Mouse (Mus musculus): ENCODE data around the gene Slc36a3. TPM values are rescaled to one million over a fixed set of nuclear protein-coding genes. Genes with fewer than 3 reads are reported as not detected.
A peak's percentile ranks its signal among the peaks of the same experiment; 100 is the strongest.
"Not testable (repeated sequence)": the region's sequence is repeated elsewhere in the genome, so short reads cannot be mapped to it uniquely, and the experiment has no call there.

Gene Slc36a3
- polyA plus RNA-seq, 1 experiment from 2014 or later = not detected

- Histone ChIP-seq H3K9ac (no peak overlapping the region), H3K4me1 (replicated peaks) (peaks cover 5% of the 10 kb centered on the region), H3K4me2 (no peak overlapping the region), H3K27me3 (no peaks in the 10 kb centered on the region), H3K9me3 (replicated peaks) (no peaks in the 10 kb centered on the region), H3K27ac (peak overlapping the region; percentile 5; the same call in 1 of the 2 replicates), H3K36me3 (peaks cover 3% of the 10 kb centered on the region; the same call in 1 of the 2 replicates), H3K4me3 (replicated peaks) (no peak overlapping the region)
- DNase-seq (no peak), ATAC-seq (ENCODE audit: low read depth) (no peak)
- WGBS (ENCODE audit: insufficient replicate concordance) = 49% methylated on average over 1 of the region's 1 CpGs
Measured at GRCm38 (mm10) chr11:55106636-55107035, 44.9 kb downstream of the Slc36a3 start.

DNA sequence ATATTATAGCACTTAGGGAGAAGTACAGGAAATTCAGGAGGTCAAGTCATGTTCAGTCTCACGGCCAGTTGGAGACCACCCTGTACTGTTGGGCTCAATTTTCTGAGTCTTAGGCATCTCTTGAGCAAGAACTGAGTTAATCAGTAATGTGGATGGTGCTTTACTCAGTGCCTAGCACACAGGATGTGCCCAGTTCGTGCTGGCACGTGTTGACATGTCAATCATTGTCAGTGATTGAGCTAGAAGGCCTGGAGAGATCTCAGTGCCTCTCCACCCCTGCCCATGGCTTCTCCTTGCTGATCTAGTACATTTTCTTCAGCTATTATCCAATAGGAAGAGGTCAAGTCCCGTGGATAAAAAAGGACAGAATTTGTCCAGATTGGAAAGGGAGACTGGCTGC lies 46.1 kb downstream of the Slc36a3 start:
- H3K36me3 ChIP-seq = peaks cover 3% of the 10 kb centered on the region; the same call in 1 of the 2 replicates
- no peak overlapping the region for H3K9ac ChIP-seq
- 38% methylated on average over 4 of the region's 4 CpGs for WGBS (ENCODE audit: insufficient replicate concordance)
- no peaks in the 10 kb centered on the region for H3K27me3 ChIP-seq
- no peak overlapping the region for H3K27ac ChIP-seq
- no peak overlapping the region for H3K4me2 ChIP-seq
- H3K9me3 ChIP-seq (replicated peaks) = no peaks in the 10 kb centered on the region
- no peak for DNase-seq
- no peak overlapping the region for H3K4me3 ChIP-seq (replicated peaks)
- ATAC-seq (ENCODE audit: low read depth) = no peak
- peaks cover 5% of the 10 kb centered on the region for H3K4me1 ChIP-seq (replicated peaks)

- no peak overlapping the region for H3K4me2 ChIP-seq
- DNase-seq (no peak), ATAC-seq (ENCODE audit: low read depth) (no peak)
- H3K4me3 ChIP-seq (replicated peaks) = no peak overlapping the region
- 74% methylated on average over 3 of the region's 3 CpGs for WGBS (ENCODE audit: insufficient replicate concordance)
- no peaks in the 10 kb centered on the region for H3K27me3 ChIP-seq
- H3K4me1 ChIP-seq (replicated peaks) = peaks cover 10% of the 10 kb centered on the region
- H3K27ac ChIP-seq = no peak overlapping the region
- no peaks in the 10 kb centered on the region for H3K36me3 ChIP-seq
- H3K9me3 ChIP-seq (replicated peaks) = no peaks in the 10 kb centered on the region
- H3K9ac ChIP-seq = no peak overlapping the region
Measured at GRCm38 (mm10) chr11:55103229-55103628, 48.3 kb downstream of the Slc36a3 start.

GRCm38 (mm10) chr11:55102015-55102414 lies 49.5 kb downstream of the Slc36a3 start:
- Histone ChIP-seq H3K27ac (no peak overlapping the region), H3K36me3 (no peaks in the 10 kb centered on the region), H3K9me3 (replicated peaks) (no peaks in the 10 kb centered on the region), H3K4me3 (replicated peaks) (no peak overlapping the region), H3K4me1 (replicated peaks) (peaks cover 20% of the 10 kb centered on the region), H3K4me2 (no peak overlapping the region), H3K27me3 (no peaks in the 10 kb centered on the region), H3K9ac (no peak overlapping the region)
- no peak for DNase-seq
- WGBS (ENCODE audit: insufficient replicate concordance) = 61% methylated on average over 3 of the region's 3 CpGs
- ATAC-seq (ENCODE audit: low read depth) = no peak

DNA sequence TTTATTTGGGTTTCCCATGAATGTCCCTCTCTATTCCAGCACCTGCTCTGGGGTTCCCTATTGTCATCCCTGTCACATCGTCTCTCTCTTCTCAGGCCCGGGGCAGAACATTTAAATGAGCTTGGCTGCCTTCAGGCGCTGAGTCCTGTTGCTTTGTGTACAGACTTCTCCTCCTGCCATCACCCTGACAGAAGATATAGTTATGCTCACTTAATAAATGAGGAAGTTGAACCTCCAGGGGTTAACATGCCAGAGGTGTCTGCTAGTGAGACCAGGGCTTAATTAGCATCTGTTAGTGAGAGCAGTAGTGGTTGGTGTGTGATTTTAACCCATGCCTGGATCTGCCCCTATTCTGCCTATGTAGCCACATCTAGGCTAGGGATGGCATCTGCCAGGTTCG lies 51.6 kb downstream of the Slc36a3 start:
- ATAC-seq (ENCODE audit: low read depth) = no peak
- Histone ChIP-seq H3K4me3 (replicated peaks) (no peak overlapping the region), H3K4me1 (replicated peaks) (peaks cover 26% of the 10 kb centered on the region), H3K9me3 (replicated peaks) (no peaks in the 10 kb centered on the region), H3K27me3 (0 out of 2 replicates have a peak, but pooled peaks cover 3% of the 10 kb centered on the region), H3K9ac (no peak overlapping the region), H3K4me2 (no peak overlapping the region), H3K36me3 (no peaks in the 10 kb centered on the region), H3K27ac (no peak overlapping the region)
- 32% methylated on average over 4 of the region's 4 CpGs for WGBS (ENCODE audit: insufficient replicate concordance)
- DNase-seq = no peak

- no peak for DNase-seq
Measured at GRCm38 (mm10) chr11:55099019-55099771, 52.3 kb downstream of the Slc36a3 start.

GRCm38 (mm10) chr11:55098189-55098915 lies 53.2 kb downstream of the Slc36a3 start:
- no peak overlapping the region for H3K27ac ChIP-seq
- DNase-seq (no peak), ATAC-seq (ENCODE audit: low read depth) (peak; percentile 40; the same call in 1 of the 2 replicates)
- 0 out of 2 replicates have a peak, but pooled peaks cover 3% of the 10 kb centered on the region for H3K27me3 ChIP-seq
- H3K9ac ChIP-seq = peak overlapping the region; percentile 43
- H3K4me1 ChIP-seq (replicated peaks) = peaks cover 24% of the 10 kb centered on the region
- H3K36me3 ChIP-seq = no peaks in the 10 kb centered on the region
- WGBS (ENCODE audit: insufficient replicate concordance) = 18% methylated on average over 24 of the region's 24 CpGs
- peak overlapping the region; percentile 74 for H3K4me2 ChIP-seq
- peak overlapping the region; percentile 56 for H3K4me3 ChIP-seq (replicated peaks)
- no peaks in the 10 kb centered on the region for H3K9me3 ChIP-seq (replicated peaks)

More at GRCm38 (mm10) chr11:55099019-55099771, 52.3 kb downstream of the Slc36a3 start:
- no peak for ATAC-seq (ENCODE audit: low read depth)
- Histone ChIP-seq H3K9ac (no peak overlapping the region), H3K4me2 (no peak overlapping the region; the same call in 1 of the 2 replicates), H3K36me3 (no peaks in the 10 kb centered on the region), H3K27me3 (0 out of 2 replicates have a peak, but pooled peaks cover 3% of the 10 kb centered on the region), H3K4me3 (replicated peaks) (no peak overlapping the region), H3K27ac (no peak overlapping the region; the same call in 1 of the 2 replicates), H3K9me3 (replicated peaks) (no peaks in the 10 kb centered on the region), H3K4me1 (replicated peaks) (peaks cover 26% of the 10 kb centered on the region)
- 79% methylated on average over 8 of the region's 8 CpGs for WGBS (ENCODE audit: insufficient replicate concordance)

- peak within 1 kb of the TSS; percentile 74 for H3K4me2 ChIP-seq
- peak within 1 kb of the TSS; percentile 69 for H3K27ac ChIP-seq
- H3K4me1 ChIP-seq (replicated peaks) = peaks cover 21% of the 10 kb centered on the region
- ATAC-seq (ENCODE audit: low read depth) (peak; percentile 93), DNase-seq (peak; percentile 88)
- 2% methylated on average over 45 of the region's 45 CpGs for WGBS (ENCODE audit: insufficient replicate concordance)
- no peaks in the 10 kb centered on the region for H3K36me3 ChIP-seq
- H3K4me3 ChIP-seq (replicated peaks) = peak within 1 kb of the TSS; percentile 56
- no peaks in the 10 kb centered on the region for H3K9me3 ChIP-seq (replicated peaks)
- 0 out of 2 replicates have a peak, but pooled peaks cover 3% of the 10 kb centered on the region for H3K27me3 ChIP-seq
- H3K9ac ChIP-seq = peak within 1 kb of the TSS; percentile 43
Measured at GRCm38 (mm10) chr11:55097463-55098188, 53.9 kb downstream of the Slc36a3 start, which contains the start of gene Gm2a. Gene Gm2a, plus strand, starts transcription at chr11:55098115.

DNA sequence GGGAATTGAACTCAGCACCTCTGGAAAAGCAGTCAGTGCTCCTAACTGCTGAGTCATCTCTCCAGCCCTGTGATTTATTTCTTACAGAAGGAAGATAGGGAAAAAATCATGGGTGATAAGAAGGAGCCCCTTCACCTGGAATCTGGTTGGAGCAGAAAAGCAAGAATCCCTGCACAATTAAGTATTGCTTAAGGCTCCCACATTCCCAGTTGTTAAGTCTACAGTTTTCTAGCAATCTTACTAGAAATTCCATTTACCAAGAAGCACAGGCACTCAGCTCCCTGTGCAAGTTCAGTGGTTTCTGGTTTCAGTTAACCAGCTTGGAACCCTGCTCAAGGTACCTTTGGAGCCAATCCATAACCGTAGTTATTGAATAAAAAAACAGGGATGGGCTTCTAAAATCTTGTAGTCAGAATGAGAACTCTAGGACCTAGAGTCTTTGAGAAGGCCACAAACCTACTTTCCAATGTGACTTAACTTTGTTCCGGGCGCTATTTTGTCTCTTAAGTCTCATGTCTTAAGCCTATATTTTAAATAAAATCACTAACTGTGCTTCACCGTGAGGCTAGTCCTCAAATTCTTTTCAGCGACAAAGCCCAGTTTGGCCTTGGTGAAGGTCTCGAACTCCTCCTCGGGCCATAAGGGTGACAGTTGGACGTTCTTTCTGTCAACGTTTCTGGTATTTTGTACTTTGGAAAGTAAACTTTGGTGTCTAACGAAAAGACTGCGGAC lies 54.6 kb downstream of the Slc36a3 start:
- WGBS (ENCODE audit: insufficient replicate concordance) = 23% methylated on average over 11 of the region's 11 CpGs
- H3K27ac ChIP-seq = peak overlapping the region; percentile 69

DNA sequence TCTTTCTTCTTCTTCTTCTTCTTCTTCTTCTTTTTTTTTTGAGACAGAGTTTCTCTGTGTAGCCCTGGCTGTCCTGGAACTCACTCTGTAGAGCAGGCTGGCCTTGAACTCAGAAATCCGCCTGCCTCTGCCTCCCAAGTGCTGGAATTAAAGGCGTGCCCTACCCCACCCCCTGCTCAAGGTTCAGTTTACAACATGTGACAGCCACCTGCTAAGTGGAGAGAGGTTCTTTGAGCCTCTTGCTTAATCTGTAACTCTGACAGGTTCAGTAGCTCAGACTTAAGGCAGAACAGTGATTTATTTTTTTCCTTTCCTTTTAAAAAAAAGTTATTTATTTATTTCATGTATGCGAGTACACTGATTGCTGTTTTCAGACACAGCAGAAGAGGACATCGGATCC lies 55.2 kb downstream of the Slc36a3 start:
- not testable (repeated sequence) for H3K36me3 ChIP-seq; H3K9ac ChIP-seq; DNase-seq; H3K27me3 ChIP-seq; ATAC-seq (ENCODE audit: low read depth); H3K4me3 ChIP-seq (replicated peaks); H3K27ac ChIP-seq; H3K9me3 ChIP-seq (replicated peaks); H3K4me2 ChIP-seq
- peaks cover 21% of the 10 kb centered on the region for H3K4me1 ChIP-seq (replicated peaks)
- 73% methylated on average over 4 of the region's 4 CpGs for WGBS (ENCODE audit: insufficient replicate concordance)

More for the DNA sequence above, 54.6 kb downstream of the Slc36a3 start:
- Histone ChIP-seq H3K9me3 (replicated peaks) (no peaks in the 10 kb centered on the region), H3K27me3 (0 out of 2 replicates have a peak, but pooled peaks cover 3% of the 10 kb centered on the region), H3K9ac (peak overlapping the region; percentile 22; the same call in 1 of the 2 replicates), H3K4me2 (peak overlapping the region; percentile 74), H3K36me3 (no peaks in the 10 kb centered on the region), H3K4me1 (replicated peaks) (peaks cover 21% of the 10 kb centered on the region), H3K4me3 (replicated peaks) (peak overlapping the region; percentile 56)
- ATAC-seq (ENCODE audit: low read depth) = no peak
- no peak for DNase-seq

Data from liver, embryonic 13.5 days (tissue).